Mouse (Mus musculus) heart, postnatal 25 days (tissue): ENCODE data around the gene Taf4. TPM values are rescaled to one million over a fixed set of nuclear protein-coding genes. Genes with fewer than 3 reads are reported as not detected.
A peak's percentile ranks its signal among the peaks of the same experiment; 100 is the strongest.

ENCODE experiments used
- DNase-seq: peaks from one replicate; pipeline ENCODE4 v3.0.0; 2022; ENCODE audit warnings: low spot score
- intact Hi-C: fragments of 180-260 bp; cut with DNase I; formaldehyde crosslinking; loops from one replicate; pipeline ENCODE4 v1.15.1; 2025
- total RNA-seq, 2 experiments: library from RNA; stranded (reverse); gene quantifications; 2 replicates each; pipeline ENCODE4 v1.2.3; 2021

Gene Taf4
- 10 to 100 TPM; 18.7 to 19.5 TPM for total RNA-seq

GRCm38 (mm10) chr2:179976628-179977343 lies at the start of gene Taf4:
Gene Taf4, minus strand, starts transcription at chr2:179976646.
- peak; percentile 84 for DNase-seq
- intact Hi-C loops, result loop anchor here (1.0 to 5.0 kb wide), 3 partner anchors 46 to 68 kb away; no protein-coding TSS in a partner anchor

- DNase-seq, result no peak
- intact Hi-C loops, result loop anchor here (2.0 kb wide), 1 partner anchor 15 kb away; no protein-coding TSS in a partner anchor
These were observed 49.4 kb upstream of the Taf4 start for GRCm38 (mm10) chr2:180025861-180026200.

GRCm38 (mm10) chr2:180025135-180025860 lies 48.9 kb upstream of the Taf4 start:
- DNase-seq, result peak; percentile 23
- intact Hi-C loops, result no loop called here

GRCm38 (mm10) chr2:180024401-180025098 lies 48.1 kb upstream of the Taf4 start, which contains the start of gene Lsm14b:
Gene Lsm14b, plus strand, starts transcription at chr2:180024987.
- intact Hi-C loops, result no loop called here
- DNase-seq, result peak; percentile 100

- intact Hi-C loops, result loop anchor here (2.0 kb wide), 1 partner anchor 46 kb away; the partner anchor contains the start of gene Taf4
- no peak for DNase-seq
These were observed 46.3 kb upstream of the Taf4 start for GRCm38 (mm10) chr2:180022751-180023150.

- DNase-seq, result no peak
- intact Hi-C loops, result no loop called here
These were observed 44.5 kb upstream of the Taf4 start for GRCm38 (mm10) chr2:180020919-180021318.

GRCm38 (mm10) chr2:180020091-180020661 lies 43.7 kb upstream of the Taf4 start:
- DNase-seq, result no peak

GRCm38 (mm10) chr2:180018573-180018972 lies 42.1 kb upstream of the Taf4 start:
- intact Hi-C loops, result no loop called here
- DNase-seq, result no peak

More at GRCm38 (mm10) chr2:180020091-180020661, 43.7 kb upstream of the Taf4 start:
- intact Hi-C loops, result no loop called here

GRCm38 (mm10) chr2:180017632-180018031 lies 41.2 kb upstream of the Taf4 start:
- no peak for DNase-seq
- intact Hi-C loops, result no loop called here

GRCm38 (mm10) chr2:180013686-180014085 lies 37.2 kb upstream of the Taf4 start:
- DNase-seq, result no peak

GRCm38 (mm10) chr2:180011370-180011769 lies 34.9 kb upstream of the Taf4 start:
- intact Hi-C loops, result no loop called here
- DNase-seq, result no peak

More at GRCm38 (mm10) chr2:180013686-180014085, 37.2 kb upstream of the Taf4 start:
- intact Hi-C loops, result no loop called here

- no peak for DNase-seq
- intact Hi-C loops, result no loop called here
These were observed 34.2 kb upstream of the Taf4 start for GRCm38 (mm10) chr2:180010686-180011085.

- intact Hi-C loops, result no loop called here
- DNase-seq, result no peak
These were observed 30.0 kb upstream of the Taf4 start for GRCm38 (mm10) chr2:180006352-180007017.

- DNase-seq, result no peak
- intact Hi-C loops, result no loop called here
These were observed 29.4 kb upstream of the Taf4 start for GRCm38 (mm10) chr2:180005656-180006351.

- DNase-seq, result no peak
- intact Hi-C loops, result no loop called here
These were observed 25.2 kb upstream of the Taf4 start for GRCm38 (mm10) chr2:180001635-180002034.

GRCm38 (mm10) chr2:179998431-179998830 lies 22.0 kb upstream of the Taf4 start:
- intact Hi-C loops, result no loop called here
- DNase-seq, result no peak

GRCm38 (mm10) chr2:179993071-179993470 lies 16.6 kb upstream of the Taf4 start:
- intact Hi-C loops, result no loop called here
- DNase-seq, result no peak

GRCm38 (mm10) chr2:179989098-179989497 lies 12.7 kb upstream of the Taf4 start:
- intact Hi-C loops, result no loop called here
- no peak for DNase-seq

GRCm38 (mm10) chr2:179986437-179987022 lies 10.1 kb upstream of the Taf4 start:
- no peak for DNase-seq
- intact Hi-C loops, result no loop called here
